Mouse (Mus musculus) bone marrow, adult 2 months (tissue): ENCODE results near the gene Vdr. TPM values are rescaled to one million over a fixed set of nuclear protein-coding genes. Genes with fewer than 3 reads are reported as not detected.

Experiments used
- H3K27ac ChIP-seq: fragments of 200-500 bp; 2 replicates; pipeline ENCODE4 v1.5.1; 2012; ENCODE audit warnings: low read depth, mild to moderate bottlenecking, control low read depth, inconsistent platforms, low read length; ENCODE audit not compliant: control insufficient read depth, poor library complexity, insufficient read depth
- H3K4me1 ChIP-seq: fragments of 200-500 bp; 2 replicates; pipeline ENCODE4 v1.6.1; 2011; ENCODE audit warnings: low read length; ENCODE audit not compliant: control insufficient read depth, insufficient read depth
- H3K4me3 ChIP-seq: fragments of 200-500 bp; replicated peaks from 2 replicates; pipeline ENCODE3; 2011; ENCODE audit warnings: mild to moderate bottlenecking, low read depth, low read length, control low read depth; ENCODE audit not compliant: control insufficient read depth
- CTCF ChIP-seq: fragments of 200-500 bp; IDR thresholded peaks from 2 replicates; pipeline ENCODE4 v1.5.1; 2011; ENCODE audit warnings: low read length, control low read depth; ENCODE audit not compliant: control insufficient read depth, insufficient read depth
- POLR2A ChIP-seq: fragments of 200-500 bp; IDR thresholded peaks from 2 replicates; pipeline ENCODE4 v1.6.1; 2011; ENCODE audit warnings: low read depth, mild to moderate bottlenecking, control low read depth, low read length, borderline replicate concordance; ENCODE audit not compliant: control insufficient read depth
- WGBS: fragments of 180-500 bp; shearing (Covaris S2); methylation state at CpG from one replicate; pipeline ENCODE4 v1.1.7; 2018; 5-methylcytosine and 5-hydroxymethylcytosine counted together
- polyA plus RNA-seq: library from polyadenylated mRNA; stranded (reverse); fragments of >200 nt; gene quantifications from 2 replicates; pipeline ENCODE4 v1.2.4, GENCODE M21; 2011; ENCODE audit warnings: low replicate concordance; ENCODE audit not compliant: missing spikeins, insufficient read depth, insufficient read length

The Vdr gene
- polyA plus RNA-seq, 1 experiment = 1.5 TPM

DNA sequence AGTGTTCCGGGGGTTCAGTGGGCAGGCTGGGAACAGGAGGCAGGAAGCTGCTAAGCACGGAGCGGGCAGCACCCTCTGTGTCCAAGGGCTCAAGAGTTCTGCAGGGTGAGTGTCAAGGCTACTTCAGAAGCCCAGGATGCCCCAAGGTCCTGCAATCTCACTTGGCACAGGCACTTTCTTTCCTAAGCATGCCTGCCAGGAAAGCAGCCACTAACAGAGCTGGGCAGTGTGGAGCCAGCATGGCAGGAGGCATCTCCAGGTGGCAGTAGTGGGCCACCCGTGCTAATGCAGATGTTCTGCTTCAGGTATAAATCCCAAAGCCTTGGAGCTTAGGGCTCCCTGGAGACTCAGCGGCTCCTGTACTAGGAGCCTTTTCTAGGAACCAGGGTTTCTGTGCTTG is 100.5 kb downstream of the Vdr start:
- Histone ChIP-seq H3K4me3 (no peak overlapping the region), H3K4me1 (no peaks in the 10 kb centered on the region), H3K27ac (no peak overlapping the region)
- TF ChIP-seq CTCF = peak; percentile 61
- no peak for TF ChIP-seq POLR2A
- 84% methylated on average over 5 of the region's 5 CpGs for WGBS

DNA sequence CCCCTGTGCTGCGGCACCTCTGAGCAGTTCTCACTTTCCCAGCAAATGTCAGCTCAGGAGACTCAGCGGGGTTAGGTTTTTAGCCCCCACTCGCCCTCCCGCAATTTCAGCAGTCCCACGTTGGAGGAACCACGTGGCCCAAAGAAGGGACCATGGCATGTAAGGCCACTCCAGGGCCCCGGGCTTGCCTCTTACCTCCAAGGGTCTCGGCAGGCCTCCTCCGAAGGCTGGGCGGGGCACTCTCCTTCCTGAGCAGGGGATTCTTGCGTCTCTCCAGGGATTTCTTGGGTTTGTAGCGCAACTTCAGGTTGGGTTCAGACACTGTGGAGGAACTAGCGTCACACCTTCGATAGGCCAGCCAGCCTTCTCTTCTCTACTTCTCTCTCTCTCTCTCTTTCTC is 101.2 kb downstream of the Vdr start:
- Histone ChIP-seq H3K4me3 (no peak overlapping the region), H3K27ac (no peak overlapping the region), H3K4me1 (no peaks in the 10 kb centered on the region)
- 92% methylated on average over 14 of the region's 14 CpGs for WGBS
- TF ChIP-seq CTCF (no peak), POLR2A (no peak)

GRCm38 (mm10) chr15:97808532-97808931 is 101.9 kb downstream of the Vdr start:
- no peak for TF ChIP-seq POLR2A
- no peak for TF ChIP-seq CTCF
- Histone ChIP-seq H3K4me3 (no peak overlapping the region), H3K4me1 (no peaks in the 10 kb centered on the region), H3K27ac (no peak overlapping the region)
- 94% methylated on average over 14 of the region's 14 CpGs for WGBS

GRCm38 (mm10) chr15:97807867-97808266 is 102.6 kb downstream of the Vdr start:
- Histone ChIP-seq H3K27ac (no peak overlapping the region), H3K4me1 (no peaks in the 10 kb centered on the region), H3K4me3 (no peak overlapping the region)
- WGBS = 95% methylated on average over 12 of the region's 12 CpGs
- no peak for TF ChIP-seq POLR2A
- TF ChIP-seq CTCF = no peak

Other genes starting within 250 kb of the Vdr start
- 6.8 and 13.5 TPM in 2 replicates for gene Rpap3, start 204.8 kb downstream of the Vdr start, polyA plus RNA-seq
- 2.3 and 7.3 TPM in 2 replicates for gene Endou, start 179.3 kb downstream of the Vdr start, polyA plus RNA-seq
- 15.3 and 17.0 TPM in 2 replicates for gene Rapgef3, start 142.7 kb downstream of the Vdr start, polyA plus RNA-seq
- 62.3 and 67.5 TPM in 2 replicates for gene Slc48a1, start 132.1 kb downstream of the Vdr start, polyA plus RNA-seq
- 34.1 and 37.8 TPM in 2 replicates for gene Hdac7, start 66.1 kb downstream of the Vdr start, polyA plus RNA-seq
- 7.1 and 10.0 TPM in 2 replicates for gene Tmem106c, start 53.6 kb upstream of the Vdr start, polyA plus RNA-seq
- gene Col2a1, start 94.1 kb upstream of the Vdr start, polyA plus RNA-seq = 0.52 TPM in 1 of 2 replicates, not detected in the other
- gene Pfkm, start 182.0 kb upstream of the Vdr start, polyA plus RNA-seq = 22.9 and 23.0 TPM in 2 replicates
- gene Senp1, start 183.1 kb upstream of the Vdr start, polyA plus RNA-seq = 23.1 and 27.6 TPM in 2 replicates